In genomic region chr9:121443696-121444366, GRCm38 (mm10) we compare ENCODE assay signal across 12 mouse cellular contexts. TPM values are rescaled to one million over a fixed set of nuclear protein-coding genes. Genes with fewer than 3 reads are reported as not detected.
A peak's percentile ranks its signal among the peaks of the same experiment; 100 is the strongest.
DNase-seq lines count a peak whose midpoint lies in the region; ATAC-seq and TF ChIP-seq lines count a peak whose summit lies in the region.
"Had no signal": no experiment of that assay in that cellular context is flagged by ENCODE, and none has a peak within 500 bp of the region (broad histone marks: within the 10 kb centered on the region; RNA-seq: fewer than 3 reads in every experiment).

No protein-coding gene starts in this region.

- H3K36me3 ChIP-seq in limb, embryonic 12.5 days: peaks cover 58% of the 10 kb centered on the region
- peaks cover 29% of the 10 kb centered on the region for H3K36me3 ChIP-seq in limb, embryonic 10.5 days
- H3K36me3 ChIP-seq in hindbrain, postnatal 0 days (ENCODE audit: insufficient read depth, low read length): peaks cover 50% of the 10 kb centered on the region; the same call in 1 of the 2 replicates

- TF ChIP-seq CTCF in hindbrain, postnatal 0 days (IDR thresholded peaks at IDR 0.05; ENCODE audit: low read depth): no peak

- H3K4me3 ChIP-seq in limb, embryonic 12.5 days (replicated peaks): no peak overlapping the region
- H3K4me3 ChIP-seq in limb, embryonic 10.5 days: no peak overlapping the region
- H3K4me3 ChIP-seq in hindbrain, postnatal 0 days (ENCODE audit: low read length): no peak overlapping the region
- H3K4me3 ChIP-seq: heart, embryonic 13.5 days had no signal

- no peak overlapping the region for H3K9ac ChIP-seq in limb, embryonic 12.5 days (replicated peaks)
- H3K9ac ChIP-seq in hindbrain, postnatal 0 days (replicated peaks; ENCODE audit: low read length): no peak overlapping the region
- H3K9ac ChIP-seq: heart, embryonic 13.5 days had no signal

- no peak overlapping the region for H3K4me2 ChIP-seq in limb, embryonic 12.5 days
- H3K4me2 ChIP-seq in hindbrain, postnatal 0 days (ENCODE audit: low read depth, low read length): no peak overlapping the region
- H3K4me2 ChIP-seq: heart, embryonic 13.5 days had no signal

- ATAC-seq in limb, embryonic 12.5 days (ENCODE audit: insufficient number of reproducible peaks, insufficient read depth, low FRiP score, low TSS enrichment, low read depth): peak; percentile 15; the same call in 1 of the 2 replicates
- ATAC-seq in hindbrain, postnatal 0 days: peak; percentile 60; the same call in 1 of the 2 replicates

- no peaks in the 10 kb centered on the region for H3K4me1 ChIP-seq in limb, embryonic 12.5 days (replicated peaks)
- H3K4me1 ChIP-seq in limb, embryonic 10.5 days: peaks cover 3% of the 10 kb centered on the region
- no peaks in the 10 kb centered on the region for H3K4me1 ChIP-seq in hindbrain, postnatal 0 days (ENCODE audit: insufficient read depth, low read length)
- H3K4me1 ChIP-seq: heart, embryonic 13.5 days had no signal

- no peak for DNase-seq in limb, embryonic 10.5 days (ENCODE audit: low spot score)
- peak; percentile 76 for DNase-seq in cerebellum, adult 9-11 months
- no peak for DNase-seq in hindbrain, postnatal 0 days (ENCODE audit: low spot score)
- DNase-seq in retina, postnatal 1 day: peak; percentile 62
- no peak for DNase-seq in right cerebral cortex, postnatal 36 days (ENCODE audit: low spot score in 2 of 2)
- no peak for DNase-seq in layer of hippocampus, adult 9-10 months (ENCODE audit: low spot score)
- DNase-seq in adrenal gland, adult 2 months: no peak
- DNase-seq: right cerebral cortex, postnatal 25 days had no signal

- H3K27me3 ChIP-seq in limb, embryonic 12.5 days: no peaks in the 10 kb centered on the region
- H3K27me3 ChIP-seq in limb, embryonic 10.5 days (ENCODE audit: low read depth, poor library complexity, severe bottlenecking): no peaks in the 10 kb centered on the region
- no peaks in the 10 kb centered on the region for H3K27me3 ChIP-seq in hindbrain, postnatal 0 days (ENCODE audit: insufficient read depth, low read length)
- H3K27me3 ChIP-seq: heart, embryonic 13.5 days had no signal

- WGBS in limb, embryonic 12.5 days: 68% methylated on average over 31 of the region's 31 CpGs
- 72% methylated on average over 31 of the region's 31 CpGs for WGBS in limb, embryonic 10.5 days
- 68% methylated on average over 31 of the region's 31 CpGs for WGBS in hindbrain, postnatal 0 days

- no peaks in the 10 kb centered on the region for H3K9me3 ChIP-seq in limb, embryonic 12.5 days
- no peaks in the 10 kb centered on the region for H3K9me3 ChIP-seq in limb, embryonic 10.5 days (replicated peaks)
- no peaks in the 10 kb centered on the region for H3K9me3 ChIP-seq in hindbrain, postnatal 0 days (ENCODE audit: low read length)
- H3K9me3 ChIP-seq: heart, embryonic 13.5 days had no signal

- no peak overlapping the region for H3K27ac ChIP-seq in limb, embryonic 12.5 days
- no peak overlapping the region for H3K27ac ChIP-seq in limb, embryonic 10.5 days
- peak overlapping the region; percentile 27; the same call in 1 of the 2 replicates for H3K27ac ChIP-seq in hindbrain, postnatal 0 days
- H3K27ac ChIP-seq: heart, embryonic 13.5 days; macrophage had no signal

RNA-seq across cellular contexts. Expression of gene Cck, which starts 51.7 kb away (rescaled TPM):
- 0.64 TPM in 1 of 2 replicates, not detected in the other for polyA plus RNA-seq in limb, embryonic 12.5 days (2016; fragmentation: Nextera tagmentation; extraction: Ambion mirVana)
- 0.68 and 0.86 TPM in 2 replicates for polyA plus RNA-seq in limb, embryonic 10.5 days (2016; fragmentation: Nextera tagmentation; extraction: Ambion mirVana)
- 121 and 143 TPM in 2 replicates for total RNA-seq in hindbrain, postnatal 0 days (2014; rRNA removed)
- polyA plus RNA-seq in hindbrain, postnatal 0 days (2015; fragmentation: Nextera tagmentation; extraction: Ambion mirVana): 77.3 and 84.8 TPM in 2 replicates
- total RNA-seq in adrenal gland, adult 2 months (2021): 1 to 10 TPM in 1 of 2 experiments, not detected in 1; 1.2 TPM
- polyA plus RNA-seq in adrenal gland, adult 2 months (2012; rRNA removed): 1.3 and 4.0 TPM in 2 replicates
- total RNA-seq: MEL had no signal
- polyA plus RNA-seq: macrophage had no signal

Comparison
In these comparisons a context has a peak if more than half of its experiments do, and no peak if none do; other contexts are left out.
1. DNase-seq: peak in cerebellum, adult 9-11 months (single experiment) and retina, postnatal 1 day (single experiment); none in limb, embryonic 10.5 days (single experiment), hindbrain, postnatal 0 days (single experiment), right cerebral cortex, postnatal 36 days (0 of 2), layer of hippocampus, adult 9-10 months (single experiment) and adrenal gland, adult 2 months (single experiment).
2. RNA of gene Cck, which starts 51.7 kb away (polyA plus RNA-seq): 77.3 to 84.8 TPM in hindbrain, postnatal 0 days; 1.3 to 4.0 TPM in adrenal gland, adult 2 months, 0.68 to 0.86 TPM in limb, embryonic 10.5 days and 0.64 TPM in limb, embryonic 12.5 days; every median in the first group is over 10 times any median in the second.